Mouse (Mus musculus): ENCODE results near the gene Tprkb.
"Not testable (repeated sequence)": the region's sequence is repeated elsewhere in the genome, so short reads cannot be mapped to it uniquely, and the experiment has no call there.

The Tprkb gene

DNA sequence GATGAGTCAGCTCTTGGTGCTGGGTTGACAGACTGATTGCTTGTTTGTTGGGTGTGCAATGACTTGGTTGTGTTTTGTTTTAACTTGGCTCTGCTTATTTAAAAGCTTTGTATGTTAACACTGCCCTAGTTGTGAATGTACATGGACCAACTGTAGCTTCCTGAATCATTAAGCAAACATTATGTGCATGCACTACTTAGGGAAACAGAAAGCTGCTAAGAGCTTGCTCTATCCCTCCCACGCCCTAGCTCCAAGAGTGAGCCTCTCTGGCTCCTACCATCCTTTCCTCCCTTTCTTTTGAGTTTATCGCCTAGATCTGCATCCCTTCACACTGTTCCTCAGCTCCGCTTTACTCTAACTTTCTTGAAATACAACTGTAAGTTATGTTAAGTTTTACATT lies 61.7 kb downstream of the Tprkb start:
- DNase-seq (ENCODE audit: low spot score) = no peak

DNA sequence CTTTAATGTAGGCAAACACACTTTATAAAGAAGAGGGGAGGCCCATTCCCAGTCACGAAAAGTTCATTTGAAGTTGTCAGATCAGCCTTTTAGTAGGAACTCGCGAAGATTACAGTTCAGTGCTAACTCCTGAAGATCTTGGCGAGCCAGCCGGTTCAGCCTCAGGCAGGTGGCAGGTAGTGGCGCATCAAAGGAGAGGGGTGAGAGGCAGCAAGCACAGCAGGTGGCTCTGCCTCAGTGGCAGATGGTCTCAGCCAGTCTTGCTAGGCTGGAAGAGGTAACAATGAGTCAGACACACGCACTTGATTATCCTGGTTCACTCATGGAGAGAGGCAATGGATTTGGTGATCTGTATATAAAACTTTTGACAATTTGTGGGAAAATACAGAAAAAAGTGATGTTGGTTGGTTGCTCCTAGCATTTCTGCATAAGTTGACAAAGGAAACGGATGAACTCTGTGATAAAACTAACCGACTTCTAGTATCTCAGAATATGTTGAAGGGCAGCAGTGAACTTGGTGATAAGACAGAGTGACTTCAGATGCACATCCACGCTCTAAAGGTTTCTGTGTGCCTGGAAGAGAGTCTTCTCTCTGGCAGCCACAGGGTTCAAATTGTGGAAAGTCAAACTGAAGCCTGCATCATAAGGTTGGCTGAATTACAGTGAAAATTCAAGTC lies 63.4 kb downstream of the Tprkb start:
- no peak for DNase-seq (ENCODE audit: low spot score)

DNA sequence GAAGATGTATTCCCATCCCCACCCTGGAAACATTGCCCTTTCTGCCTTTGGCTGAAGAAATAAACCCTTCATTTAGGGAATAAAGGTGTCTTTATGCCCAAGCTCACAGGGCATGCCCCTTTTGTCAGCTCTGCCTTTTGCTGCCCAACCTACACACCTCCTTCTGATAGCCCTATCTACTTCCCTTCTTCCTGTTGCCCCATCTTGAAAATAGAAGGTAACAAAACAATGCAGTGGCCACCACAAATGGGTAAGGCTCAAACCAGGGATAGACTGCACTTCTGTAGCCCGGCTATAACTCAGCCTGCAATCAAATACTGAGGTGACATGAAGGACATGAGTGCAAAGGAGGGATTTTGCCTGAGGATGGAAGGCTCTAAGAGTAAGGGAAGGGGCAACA lies 64.1 kb downstream of the Tprkb start:
- DNase-seq (ENCODE audit: low spot score) = no peak

DNA sequence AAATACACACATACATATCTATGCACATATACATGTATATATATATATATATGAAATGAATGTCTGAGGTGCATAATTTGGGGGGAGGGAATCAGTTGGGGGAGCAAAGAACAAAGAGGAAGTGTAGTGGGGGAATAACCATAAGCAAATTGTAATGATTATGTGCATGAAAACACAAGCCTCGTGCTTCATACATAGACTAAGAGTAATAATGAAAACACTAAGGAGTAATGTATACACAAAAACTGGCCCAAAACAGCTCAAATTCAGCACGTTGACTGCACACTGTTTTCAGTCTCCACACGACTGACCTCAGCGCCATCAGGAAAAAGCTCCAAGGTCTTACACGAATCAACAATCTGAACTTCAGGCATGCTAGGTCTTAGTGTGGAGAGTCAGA lies 64.6 kb downstream of the Tprkb start:
- no peak for DNase-seq (ENCODE audit: low spot score)

DNA sequence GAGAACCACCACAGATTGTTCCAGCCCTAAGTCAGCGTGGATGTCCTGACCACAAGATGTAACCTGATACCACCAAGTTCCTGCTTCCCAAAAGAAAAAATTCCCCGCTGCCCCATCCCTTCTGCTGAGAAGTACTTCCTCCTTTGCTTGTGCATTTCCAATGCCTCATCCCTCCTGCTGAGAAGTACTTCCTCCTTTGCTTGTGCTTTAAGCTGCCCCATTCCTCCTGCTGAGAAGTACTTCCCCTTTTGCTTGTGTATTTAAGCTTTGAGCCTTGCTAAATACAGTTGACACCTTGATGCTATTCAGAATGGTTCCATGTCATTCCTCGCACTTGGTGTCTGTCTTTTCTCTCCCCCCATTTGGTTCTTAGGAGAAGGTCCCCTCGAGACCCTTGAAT lies 67.1 kb downstream of the Tprkb start:
- DNase-seq (ENCODE audit: low spot score) = not testable (repeated sequence)
